Mouse (Mus musculus): Measurements from ENCODE around the gene Bglap.

The Bglap gene

DNA sequence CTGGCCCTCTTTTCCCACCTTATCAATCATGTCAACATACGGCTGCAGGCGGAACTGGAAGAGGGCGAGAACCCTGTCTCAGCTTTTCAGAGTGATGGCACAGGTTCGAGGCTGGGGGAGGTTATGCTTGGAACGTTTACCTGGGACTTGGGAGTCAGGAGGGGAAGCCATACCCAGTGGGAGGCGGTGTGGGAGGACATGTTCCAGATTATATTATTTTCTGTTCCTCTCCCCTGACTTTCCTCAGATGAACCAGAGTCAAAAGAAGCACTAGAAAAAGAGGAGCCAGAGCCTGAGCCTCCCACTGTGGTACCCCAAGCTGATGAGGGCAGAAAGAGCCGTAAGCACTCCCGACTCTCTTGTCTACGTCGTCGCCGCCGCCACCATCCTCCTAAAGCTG lies 33.5 kb downstream of the Bglap start:
- no peak for DNase-seq (ENCODE audit: low read depth, low spot score)

DNA sequence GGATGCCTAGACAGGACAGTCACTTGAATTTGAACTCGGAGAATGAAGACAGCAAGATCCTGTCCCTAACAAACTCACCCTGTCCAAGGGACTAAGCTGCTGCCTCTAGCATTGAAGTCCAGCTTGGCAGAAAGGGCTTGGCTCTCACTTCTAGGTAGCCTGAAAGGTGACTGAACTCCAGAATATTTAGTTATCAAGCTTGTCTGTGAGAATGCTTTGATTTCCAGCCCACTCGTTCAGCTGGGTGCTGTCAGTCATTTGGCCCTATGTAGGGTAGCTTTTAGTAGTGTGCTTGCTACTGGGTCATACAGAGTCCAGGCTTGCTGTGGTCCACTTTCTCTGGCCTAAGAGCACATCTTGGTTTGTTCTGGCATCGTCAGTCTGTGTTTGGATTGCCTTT lies 45.3 kb downstream of the Bglap start:
- no peak for DNase-seq (ENCODE audit: low read depth, low spot score)

DNA sequence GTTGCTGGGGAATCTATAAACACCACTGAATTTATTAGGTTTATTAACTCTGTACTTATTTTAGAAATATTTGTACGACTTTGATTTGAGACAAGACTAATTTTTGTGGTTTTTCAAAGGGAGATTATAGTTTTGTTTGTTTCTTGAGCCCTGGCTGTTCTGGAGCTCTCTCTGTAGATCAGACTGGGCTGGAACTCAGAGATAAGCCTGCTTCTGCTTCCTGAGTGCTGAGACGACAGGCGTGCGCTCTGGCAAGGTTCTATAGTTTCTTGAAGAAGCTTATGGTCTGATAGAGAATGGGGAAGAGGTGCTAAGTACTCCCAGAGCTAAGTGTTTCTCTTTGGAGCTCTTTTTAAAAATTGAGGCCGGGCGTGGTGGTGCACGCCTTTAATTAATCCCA lies 45.9 kb downstream of the Bglap start:
- DNase-seq (ENCODE audit: low read depth, low spot score): no peak

DNA sequence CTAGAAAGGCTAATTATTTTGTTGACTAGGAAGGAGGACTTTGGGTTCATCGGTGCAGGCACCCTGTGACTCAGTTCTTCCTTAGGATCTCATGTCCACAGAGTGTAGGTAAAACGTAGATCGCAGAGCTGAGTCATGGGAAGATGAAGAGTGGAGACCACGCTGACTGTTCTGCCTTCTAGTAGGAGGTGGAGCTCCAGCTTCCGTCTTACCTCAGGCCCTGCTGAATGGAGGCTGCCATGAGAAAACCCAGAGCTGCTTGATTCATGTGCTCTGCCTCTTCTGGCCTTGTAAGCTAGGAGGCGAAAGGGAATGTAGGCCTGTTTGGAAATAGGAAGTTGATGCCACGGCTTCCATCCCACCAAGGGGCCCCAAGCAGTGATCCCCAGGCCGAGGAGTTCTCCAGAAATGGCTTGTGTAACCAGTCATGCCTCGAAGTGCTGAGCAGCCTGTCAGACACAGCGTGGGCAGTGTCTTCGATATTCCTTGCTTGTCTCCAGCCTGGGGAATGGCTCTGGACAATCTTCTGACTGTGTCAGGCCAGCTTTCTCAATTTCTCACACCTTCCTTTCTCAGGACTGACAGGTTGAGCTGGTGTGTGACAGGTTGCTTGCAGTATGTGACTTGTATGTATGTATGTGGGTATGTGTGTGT lies 46.8 kb downstream of the Bglap start:
- no peak for DNase-seq (ENCODE audit: low read depth, low spot score)

DNA sequence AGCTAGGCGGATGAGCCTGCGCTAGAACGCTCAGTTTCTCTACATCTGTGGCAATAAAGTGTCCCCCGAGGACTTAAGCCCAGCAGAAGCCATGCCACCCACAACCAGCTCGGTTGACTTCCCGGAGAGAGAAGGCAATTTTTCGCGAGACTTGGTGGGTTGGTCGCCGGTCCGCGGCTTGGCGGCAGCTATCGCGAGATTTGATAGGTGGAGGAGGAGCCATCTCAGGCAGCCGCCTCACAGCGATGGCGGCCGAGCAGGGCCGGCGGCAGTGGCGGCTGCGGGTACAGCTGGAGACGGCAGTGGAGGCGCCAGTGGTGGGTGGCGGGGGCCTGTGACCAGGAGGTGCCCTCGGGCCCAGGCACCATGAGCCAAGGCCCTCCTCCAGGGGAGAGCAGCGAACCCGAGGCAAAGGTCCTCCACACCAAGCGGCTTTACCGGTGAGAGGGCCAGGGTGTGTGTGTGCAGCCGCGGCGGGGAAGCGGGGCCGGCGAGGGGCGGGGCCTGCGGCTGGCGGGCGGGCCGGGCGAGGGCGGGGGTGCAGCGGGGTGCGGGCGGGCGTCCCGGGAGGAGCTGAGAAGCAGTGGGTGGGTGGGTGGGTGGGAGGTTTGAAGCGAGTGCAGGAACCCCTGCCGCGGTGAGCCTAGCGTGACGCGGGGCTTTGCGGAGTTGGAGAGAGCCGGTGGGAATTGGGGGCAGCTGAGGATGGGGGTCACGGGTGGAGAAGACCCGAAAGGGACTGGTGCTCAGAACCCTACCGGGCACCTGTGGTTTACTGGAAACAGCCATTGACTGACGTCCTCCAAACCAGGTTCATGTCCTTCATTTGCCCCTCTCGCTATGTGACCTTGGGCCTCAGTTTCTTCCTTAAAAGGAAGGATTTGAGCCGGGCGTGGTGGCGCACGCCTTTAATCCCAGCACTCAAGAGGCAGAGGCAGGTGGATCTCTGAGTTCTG lies 47.9 kb downstream of the Bglap start, which contains the start of the genes Tmem79 and Smg5:
Gene Tmem79, minus strand, starts transcription at position 91 of the 956 bp plus-strand sequence.
Gene Smg5, plus strand, starts transcription at position 203 of the 956 bp plus-strand sequence.
- DNase-seq (ENCODE audit: low read depth, low spot score): peak; percentile 97

DNA sequence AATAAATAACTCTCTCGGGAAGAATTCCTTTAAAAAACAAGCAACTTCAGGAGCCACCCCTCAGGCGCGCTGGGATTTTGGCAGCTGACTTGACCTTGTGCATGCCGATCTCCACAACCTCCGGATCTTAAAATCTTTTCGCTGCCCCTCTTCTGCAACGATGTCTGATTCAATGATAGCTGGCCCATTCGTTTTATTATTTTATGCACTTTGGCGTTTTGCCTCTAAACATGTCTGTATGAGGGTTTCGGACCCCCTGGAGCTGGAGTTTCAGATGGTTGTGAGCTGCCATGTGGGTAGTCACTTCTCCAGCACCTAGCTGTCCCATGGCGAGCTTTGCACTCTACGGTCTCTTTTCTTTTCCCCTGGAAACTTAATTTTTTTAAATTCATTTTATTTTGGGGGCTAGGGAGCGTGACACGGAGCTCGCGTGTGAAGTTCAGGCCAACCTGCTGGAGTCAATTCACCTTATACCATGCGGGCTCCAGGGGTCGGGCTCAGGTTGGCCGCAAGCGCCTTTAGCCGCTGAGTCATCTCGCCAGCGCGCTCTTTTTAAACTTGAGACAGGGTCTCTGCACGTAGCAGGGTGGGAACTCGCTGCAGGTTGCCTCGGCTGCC lies 48.7 kb downstream of the Bglap start:
- no peak for DNase-seq (ENCODE audit: low read depth, low spot score)

DNA sequence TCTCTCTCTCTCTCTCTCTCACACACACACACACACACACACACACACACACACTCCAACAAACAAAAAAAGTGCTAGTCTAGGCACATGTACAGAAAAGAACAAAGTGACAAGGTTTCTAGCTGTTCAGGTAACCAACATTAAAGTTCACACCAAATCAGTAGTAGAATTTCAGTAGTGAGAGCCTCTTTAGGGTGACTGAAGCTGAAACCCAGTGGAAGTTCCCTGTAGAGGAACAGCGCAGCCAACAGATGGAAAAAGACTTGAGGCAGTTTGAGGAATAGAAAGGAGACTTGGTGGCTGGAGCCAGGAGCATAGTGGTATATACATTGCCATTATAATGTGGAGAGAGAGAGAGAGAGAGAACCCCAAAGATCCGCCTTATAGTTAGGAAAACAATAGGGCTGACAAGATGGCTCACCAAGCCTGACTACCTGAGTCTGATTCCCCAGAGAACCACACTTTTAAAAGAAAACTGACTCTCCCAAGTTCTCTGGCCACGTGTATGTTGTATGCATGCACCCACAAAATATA lies 49.3 kb downstream of the Bglap start:
- no peak for DNase-seq (ENCODE audit: low read depth, low spot score)

DNA sequence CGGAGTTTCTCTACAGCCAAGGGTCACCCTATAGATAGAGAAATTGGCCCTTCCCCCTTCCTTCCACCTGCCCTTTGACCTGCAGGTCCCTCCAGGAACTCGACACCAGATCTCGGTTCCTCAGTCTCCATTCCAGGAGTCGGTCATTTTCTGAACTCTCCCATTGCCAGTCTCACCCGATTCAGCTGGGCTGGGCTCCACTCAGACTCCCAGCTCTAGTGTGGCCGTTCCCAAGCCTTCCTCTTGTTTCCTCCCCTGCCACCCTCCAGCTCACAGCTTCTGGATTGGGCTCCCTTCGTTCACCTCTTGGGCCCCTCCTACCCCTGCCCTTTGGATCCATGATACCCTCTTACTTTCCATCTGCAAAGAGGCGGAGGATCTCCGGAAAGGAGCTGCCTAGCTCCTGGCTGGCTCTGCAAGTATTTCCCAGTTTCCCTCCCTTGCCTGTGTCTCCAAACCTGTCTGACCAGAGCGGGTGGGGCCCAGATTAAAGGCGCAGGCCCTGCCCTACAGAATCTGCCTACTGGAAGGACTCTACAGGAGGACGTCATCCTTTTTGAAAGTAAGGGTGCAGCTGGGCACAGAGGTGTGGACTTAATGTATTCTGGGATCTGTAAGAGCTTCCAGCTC lies 50.1 kb downstream of the Bglap start:
- no peak for DNase-seq (ENCODE audit: low read depth, low spot score)
